Mouse (Mus musculus) heart, adult 18-20 months (tissue): Measurements from ENCODE around the gene Hist2h2ab. TPM values are rescaled to one million over a fixed set of nuclear protein-coding genes. Genes with fewer than 3 reads are reported as not detected.
A peak's percentile ranks its signal among the peaks of the same experiment; 100 is the strongest.
"Not testable (repeated sequence)": the region's sequence is repeated elsewhere in the genome, so short reads cannot be mapped to it uniquely, and the experiment has no call there.

ENCODE experiments used
- DNase-seq, 2 experiments: peaks; one replicate each; pipeline ENCODE4 v3.0.0; 2021 to 2022; ENCODE audit warnings: mixed read lengths in 1 of 2
- microRNA-seq, 2 experiments: library from miRNA; unstranded; fragments of <30 nt; microRNA quantifications; one replicate each; pipeline ENCODE4 v1.2.0; 2022
- total RNA-seq, 2 experiments: library from RNA; stranded (reverse); gene quantifications; 2 replicates each; pipeline ENCODE4 v1.2.3; 2021

Gene Hist2h2ab
- total RNA-seq, 2 experiments from 2014 or later: 1.8 to 1.9 TPM

DNA sequence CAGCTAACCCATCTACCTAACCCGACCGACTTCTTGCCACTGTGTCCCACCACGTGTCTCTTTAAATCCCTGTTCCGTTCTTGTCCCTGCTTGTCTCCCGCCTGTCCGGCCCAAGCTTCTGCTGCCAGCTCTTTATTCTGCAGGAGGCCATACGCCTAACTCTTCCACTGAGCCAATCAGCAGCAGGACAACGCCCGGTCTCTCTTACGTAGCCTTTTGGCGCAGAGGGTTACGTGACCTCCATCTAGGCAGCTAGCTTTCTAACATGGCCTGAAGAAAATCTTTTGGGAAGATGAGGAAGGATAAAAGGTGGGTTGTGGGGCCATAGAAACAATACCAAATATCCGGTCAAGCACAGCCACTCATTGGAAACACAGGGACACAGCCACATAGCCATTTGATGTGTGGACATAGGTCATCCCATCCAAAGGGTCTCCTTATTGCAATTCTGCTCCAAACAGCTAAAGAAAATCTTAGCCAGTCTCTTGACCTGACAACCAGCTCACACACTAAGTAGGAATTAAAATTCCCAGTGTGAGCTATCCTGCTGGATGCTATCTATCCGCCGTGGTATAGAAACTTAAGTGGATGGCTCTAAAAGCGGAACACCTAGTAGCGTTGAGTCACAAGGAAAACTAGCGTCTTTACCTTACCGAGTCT lies 42.7 kb downstream of the Hist2h2ab start:
- DNase-seq: peak; percentile 92 to 95

GRCm38 (mm10) chr3:96262979-96263550 lies 43.4 kb downstream of the Hist2h2ab start, which contains the start of gene Hist2h4:
Gene Hist2h4 (minus strand): TSS chr3:96263311.
- DNase-seq: peak; percentile 98 to 99

- DNase-seq: peak in 1 of 2 experiments; percentile 82
Measured at GRCm38 (mm10) chr3:96263558-96264403, 44.1 kb downstream of the Hist2h2ab start.

GRCm38 (mm10) chr3:96264404-96264949 lies 44.8 kb downstream of the Hist2h2ab start:
- DNase-seq: peak in 1 of 2 experiments; percentile 38

DNA sequence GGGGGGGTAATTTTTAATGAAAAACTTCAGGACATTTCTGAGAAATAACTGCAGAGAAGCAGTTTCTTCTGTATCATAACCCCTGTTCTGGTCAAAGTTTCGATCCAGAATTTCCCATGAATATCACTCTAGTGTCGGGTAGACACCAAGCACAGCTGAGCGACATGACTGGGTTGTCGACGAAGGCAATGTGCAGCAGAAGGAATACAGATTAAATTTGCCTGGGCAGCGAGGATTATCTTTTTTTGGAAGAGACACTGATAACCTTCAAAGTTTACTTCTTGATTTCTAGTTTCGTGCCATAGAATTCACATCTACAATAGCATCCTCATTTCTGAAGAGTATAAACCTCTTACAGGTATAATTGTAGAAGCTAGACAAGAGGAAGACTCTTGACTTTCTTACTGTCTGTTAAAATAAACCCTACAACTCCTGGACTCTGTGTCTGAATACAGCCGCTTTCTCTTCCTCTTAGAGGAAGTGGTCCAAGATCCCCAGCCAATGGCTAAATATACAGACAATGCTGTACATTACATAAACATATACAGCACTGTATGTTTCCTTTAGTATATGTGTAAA lies 46.6 kb downstream of the Hist2h2ab start:
- no peak for DNase-seq

DNA sequence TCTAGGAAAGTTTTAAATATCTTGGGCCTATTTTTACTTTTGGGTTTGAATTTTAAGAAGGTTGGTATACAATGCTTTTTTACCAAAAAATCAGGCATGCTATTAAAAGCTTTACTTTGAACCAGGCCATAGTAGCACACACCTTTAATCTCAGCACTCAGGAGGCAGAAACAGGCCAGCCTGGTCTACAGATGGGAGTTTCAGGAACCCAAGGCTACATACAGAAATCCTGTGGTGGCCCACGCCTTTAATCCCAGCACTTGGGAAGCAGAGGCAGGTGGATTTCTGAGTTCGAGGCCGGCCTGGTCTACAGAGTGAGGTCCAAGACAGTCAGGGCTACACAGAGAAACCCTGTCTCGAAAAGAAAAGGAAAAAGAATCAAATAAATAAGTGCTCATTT lies 47.9 kb downstream of the Hist2h2ab start:
- DNase-seq: no peak

DNA sequence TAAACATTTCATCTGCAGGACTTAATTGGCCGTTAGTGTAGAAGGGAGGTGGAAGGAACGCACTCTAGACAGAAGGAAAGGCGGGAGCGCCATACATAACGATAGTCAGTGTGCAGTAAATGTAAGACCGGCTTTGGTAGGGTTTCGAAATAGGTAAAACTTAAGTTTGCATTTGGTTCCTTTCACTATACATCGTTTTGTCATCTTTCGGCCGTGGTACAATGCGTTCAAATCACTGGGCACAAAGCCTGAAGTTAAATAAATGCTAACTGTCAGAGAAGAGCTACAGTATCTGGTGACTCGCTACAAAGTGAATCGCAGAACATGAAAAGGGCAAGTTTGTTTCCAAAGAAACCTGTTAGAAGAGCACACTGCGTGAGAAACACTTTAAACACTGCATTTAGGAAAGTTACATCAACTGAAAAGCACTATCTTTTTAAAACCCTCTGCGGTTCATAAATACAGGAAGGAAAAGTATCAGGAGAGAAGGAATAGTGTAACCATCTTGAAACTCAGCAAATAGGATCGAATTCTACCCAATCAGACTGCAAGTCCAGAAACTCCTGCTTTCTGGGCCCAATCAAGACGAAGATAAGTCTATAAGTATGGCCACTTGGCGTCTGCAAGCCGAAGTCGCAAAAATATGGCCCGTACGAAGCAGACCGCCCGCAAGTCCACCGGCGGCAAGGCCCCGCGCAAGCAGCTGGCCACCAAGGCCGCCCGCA lies 48.5 kb downstream of the Hist2h2ab start, which contains the start of gene Hist2h3b:
TSS of gene Hist2h3b (plus strand) at position 604 of the 725 bp plus-strand sequence.
- peak; percentile 85 to 89 for DNase-seq

GRCm38 (mm10) chr3:96268776-96269378 lies 49.2 kb downstream of the Hist2h2ab start:
- not testable (repeated sequence) for DNase-seq

Small RNAs within 50 kb of the gene (microRNA-seq; reads per million reads assigned to microRNA genes)
- gene Gm44492: 0 reads per million in 2 experiments
- 0 reads per million in 2 experiments for gene Gm47311
- 0 reads per million in 2 experiments for gene Gm47313

Other genes starting within 250 kb of the Hist2h2ab start
- 10 to 100 TPM; 64.7 to 68.2 TPM for gene Plekho1, start 223.9 kb upstream of the Hist2h2ab start, total RNA-seq
- 10 to 100 TPM; 22.5 to 27.1 TPM for gene Vps45, start 161.4 kb upstream of the Hist2h2ab start, total RNA-seq
- 10 to 100 TPM; 50.3 to 57.4 TPM for gene Otud7b, start 115.3 kb upstream of the Hist2h2ab start, total RNA-seq
- gene Mtmr11, start 57.9 kb upstream of the Hist2h2ab start, total RNA-seq: 1 to 10 TPM; 1.7 to 3.4 TPM
- gene Sf3b4, start 47.5 kb upstream of the Hist2h2ab start, total RNA-seq: 10 to 100 TPM; 15.4 to 18.7 TPM
- gene Sv2a, start 38.7 kb upstream of the Hist2h2ab start, total RNA-seq: 1 to 10 TPM; 1.8 to 2.1 TPM
- gene Bola1, start 156 bp upstream of the Hist2h2ab start, total RNA-seq: 10 to 100 TPM; 28.1 to 34.4 TPM
- 10 to 100 TPM; 18.4 to 22.1 TPM for gene Hist2h2ac, start 1.0 kb downstream of the Hist2h2ab start, total RNA-seq
- 1 to 10 TPM; 7.9 to 8.4 TPM for gene Hist2h2be, start 1.3 kb downstream of the Hist2h2ab start, total RNA-seq
- gene Hist2h3c2, start 19.3 kb downstream of the Hist2h2ab start, total RNA-seq: 1 to 10 TPM; 4.0 to 9.0 TPM
- gene Hist2h2aa2, start 20.4 kb downstream of the Hist2h2ab start, total RNA-seq: 100 to 1,000 TPM; 189 to 197 TPM
- gene Hist2h2aa1, start 25.6 kb downstream of the Hist2h2ab start, total RNA-seq: 10 to 100 TPM in 1 of 2 experiments, 1 to 10 TPM in 1; 9.3 to 14.7 TPM
- gene Hist2h3c1, start 26.8 kb downstream of the Hist2h2ab start, total RNA-seq: not detected
- gene Hist2h4, start 43.4 kb downstream of the Hist2h2ab start, total RNA-seq: 10 to 100 TPM; 12.0 to 13.7 TPM
- 10 to 100 TPM; 16.8 to 21.7 TPM for gene Hist2h3b, start 48.8 kb downstream of the Hist2h2ab start, total RNA-seq
- 10 to 100 TPM; 30.7 to 37.2 TPM for gene Hist2h2bb, start 49.9 kb downstream of the Hist2h2ab start, total RNA-seq
- gene Fcgr1, start 74.1 kb downstream of the Hist2h2ab start, total RNA-seq: 1 to 10 TPM in 1 of 2 experiments, under 1 TPM in 1; 0.39 to 1.1 TPM
- gene BC107364, start 232.4 kb downstream of the Hist2h2ab start, total RNA-seq: not detected